Mouse (Mus musculus): ENCODE measurements at regions not wholly inside any gene's neighbourhood (a gene's known extent, or its start where the extent isn't known, plus 50 kb on each side); places are given as distances from the start of the nearest gene placed in this dataset.

- TF ChIP-seq POLR2A (IDR thresholded peaks at IDR 0.05; ENCODE audit: low read depth, low read length) (no peak), CTCF (IDR thresholded peaks at IDR 0.05; ENCODE audit: extremely low read depth, insufficient read length, insufficient replicate concordance, low read depth, low read length) (no peak)
- Histone ChIP-seq H3K4me1 (ENCODE audit: control insufficient read depth, insufficient read depth, insufficient read length, low read length) (no peaks in the 10 kb centered on the region), H3K27me3 (ENCODE audit: control insufficient read depth, insufficient read depth, low read length) (no peaks in the 10 kb centered on the region), H3K27ac (ENCODE audit: insufficient read depth, low read depth, low read length) (no peak overlapping the region), H3K36me3 (ENCODE audit: control insufficient read depth, insufficient read depth, low read length) (no peaks in the 10 kb centered on the region), H3K4me3 (ENCODE audit: low read depth, low read length) (no peak overlapping the region)
- WGBS = 43% methylated on average over 4 of the region's 4 CpGs
These were observed 522.5 kb upstream of the Sall1 start for GRCm38 (mm10) chr8:89566461-89566860.

GRCm38 (mm10) chr8:89565147-89565826, 521.3 kb upstream of the Sall1 start:
- no peaks in the 10 kb centered on the region for H3K4me1 ChIP-seq (ENCODE audit: control insufficient read depth, insufficient read depth, insufficient read length, low read length)
- H3K27ac ChIP-seq (ENCODE audit: insufficient read depth, low read depth, low read length) = no peak overlapping the region
- no peaks in the 10 kb centered on the region for H3K36me3 ChIP-seq (ENCODE audit: control insufficient read depth, insufficient read depth, low read length)
- no peaks in the 10 kb centered on the region for H3K27me3 ChIP-seq (ENCODE audit: control insufficient read depth, insufficient read depth, low read length)
- H3K4me3 ChIP-seq (ENCODE audit: low read depth, low read length) = no peak overlapping the region
- TF ChIP-seq POLR2A (IDR thresholded peaks at IDR 0.05; ENCODE audit: low read depth, low read length) (no peak), CTCF (IDR thresholded peaks at IDR 0.05; ENCODE audit: extremely low read depth, insufficient read length, insufficient replicate concordance, low read depth, low read length) (no peak)
- 79% methylated on average over 9 of the region's 9 CpGs for WGBS

DNA sequence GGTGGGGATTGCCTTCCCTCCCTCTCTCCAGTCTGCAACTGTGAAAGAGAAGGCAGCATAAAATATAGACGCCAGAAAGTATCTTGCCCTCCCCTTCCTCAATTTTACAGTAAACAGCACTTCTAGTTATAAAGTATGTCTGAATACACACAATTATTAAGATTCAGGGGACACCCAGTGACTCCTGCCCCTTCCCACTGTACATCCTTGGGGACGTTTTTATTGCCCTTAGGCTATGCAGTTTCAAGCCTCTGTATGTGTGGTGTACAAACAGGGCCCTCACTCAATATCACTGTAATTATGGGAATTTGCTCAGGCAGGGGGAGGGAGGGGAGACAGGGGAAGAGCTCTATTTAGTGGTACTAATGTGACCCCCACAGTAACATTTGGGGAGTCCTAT, 519.6 kb upstream of the Sall1 start:
- no peaks in the 10 kb centered on the region for H3K36me3 ChIP-seq (ENCODE audit: control insufficient read depth, insufficient read depth, low read length)
- H3K4me3 ChIP-seq (ENCODE audit: low read depth, low read length) = no peak overlapping the region
- no peaks in the 10 kb centered on the region for H3K27me3 ChIP-seq (ENCODE audit: control insufficient read depth, insufficient read depth, low read length)
- TF ChIP-seq CTCF (IDR thresholded peaks at IDR 0.05; ENCODE audit: extremely low read depth, insufficient read length, insufficient replicate concordance, low read depth, low read length) (no peak), POLR2A (IDR thresholded peaks at IDR 0.05; ENCODE audit: low read depth, low read length) (no peak)
- no peak overlapping the region for H3K27ac ChIP-seq (ENCODE audit: insufficient read depth, low read depth, low read length)
- WGBS = 41% methylated on average over 2 of the region's 2 CpGs
- no peaks in the 10 kb centered on the region for H3K4me1 ChIP-seq (ENCODE audit: control insufficient read depth, insufficient read depth, insufficient read length, low read length)

- WGBS = 74% methylated on average over 8 of the region's 8 CpGs
- Histone ChIP-seq H3K27ac (ENCODE audit: insufficient read depth, low read depth, low read length) (no peak overlapping the region), H3K4me1 (ENCODE audit: control insufficient read depth, insufficient read depth, insufficient read length, low read length) (no peaks in the 10 kb centered on the region), H3K36me3 (ENCODE audit: control insufficient read depth, insufficient read depth, low read length) (no peaks in the 10 kb centered on the region), H3K4me3 (ENCODE audit: low read depth, low read length) (no peak overlapping the region), H3K27me3 (ENCODE audit: control insufficient read depth, insufficient read depth, low read length) (no peaks in the 10 kb centered on the region)
- TF ChIP-seq CTCF (IDR thresholded peaks at IDR 0.05; ENCODE audit: extremely low read depth, insufficient read length, insufficient replicate concordance, low read depth, low read length) (no peak), POLR2A (IDR thresholded peaks at IDR 0.05; ENCODE audit: low read depth, low read length) (no peak)
These were observed 518.6 kb upstream of the Sall1 start for GRCm38 (mm10) chr8:89562597-89562996.

- Histone ChIP-seq H3K36me3 (ENCODE audit: control insufficient read depth, insufficient read depth, low read length) (no peaks in the 10 kb centered on the region), H3K27me3 (ENCODE audit: control insufficient read depth, insufficient read depth, low read length) (no peaks in the 10 kb centered on the region), H3K27ac (ENCODE audit: insufficient read depth, low read depth, low read length) (no peak overlapping the region), H3K4me1 (ENCODE audit: control insufficient read depth, insufficient read depth, insufficient read length, low read length) (no peaks in the 10 kb centered on the region), H3K4me3 (ENCODE audit: low read depth, low read length) (no peak overlapping the region)
- no peak for TF ChIP-seq POLR2A (IDR thresholded peaks at IDR 0.05; ENCODE audit: low read depth, low read length)
- no peak for TF ChIP-seq CTCF (IDR thresholded peaks at IDR 0.05; ENCODE audit: extremely low read depth, insufficient read length, insufficient replicate concordance, low read depth, low read length)
- 39% methylated on average over 3 of the region's 3 CpGs for WGBS
These were observed 497.3 kb upstream of the Sall1 start for GRCm38 (mm10) chr8:89541231-89541630.

DNA sequence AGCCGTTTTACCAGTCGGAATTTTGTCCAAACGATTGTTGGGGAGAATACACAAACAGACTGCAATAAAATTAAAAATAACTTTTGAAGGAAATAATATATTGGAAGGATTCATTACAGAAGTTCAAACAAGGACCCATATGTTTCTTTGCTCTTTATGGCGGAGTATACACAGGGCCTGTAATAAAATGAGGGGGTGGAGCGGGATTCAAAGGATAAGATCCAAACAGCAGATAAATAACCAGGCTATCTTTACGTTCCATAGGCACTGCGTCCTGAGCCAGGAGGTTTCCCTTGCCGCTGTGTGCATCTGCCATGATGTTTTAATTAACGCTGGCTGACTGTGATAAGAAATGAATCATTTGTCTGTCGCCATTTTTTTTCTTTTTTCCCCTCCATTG, 490.6 kb upstream of the Sall1 start:
- Histone ChIP-seq H3K36me3 (ENCODE audit: control insufficient read depth, insufficient read depth, low read length) (no peaks in the 10 kb centered on the region), H3K27ac (ENCODE audit: insufficient read depth, low read depth, low read length) (no peak overlapping the region), H3K4me1 (ENCODE audit: control insufficient read depth, insufficient read depth, insufficient read length, low read length) (no peaks in the 10 kb centered on the region), H3K27me3 (ENCODE audit: control insufficient read depth, insufficient read depth, low read length) (no peaks in the 10 kb centered on the region), H3K4me3 (ENCODE audit: low read depth, low read length) (no peak overlapping the region)
- TF ChIP-seq CTCF (IDR thresholded peaks at IDR 0.05; ENCODE audit: extremely low read depth, insufficient read length, insufficient replicate concordance, low read depth, low read length) (no peak), POLR2A (IDR thresholded peaks at IDR 0.05; ENCODE audit: low read depth, low read length) (no peak)
- 25% methylated on average over 10 of the region's 10 CpGs for WGBS

DNA sequence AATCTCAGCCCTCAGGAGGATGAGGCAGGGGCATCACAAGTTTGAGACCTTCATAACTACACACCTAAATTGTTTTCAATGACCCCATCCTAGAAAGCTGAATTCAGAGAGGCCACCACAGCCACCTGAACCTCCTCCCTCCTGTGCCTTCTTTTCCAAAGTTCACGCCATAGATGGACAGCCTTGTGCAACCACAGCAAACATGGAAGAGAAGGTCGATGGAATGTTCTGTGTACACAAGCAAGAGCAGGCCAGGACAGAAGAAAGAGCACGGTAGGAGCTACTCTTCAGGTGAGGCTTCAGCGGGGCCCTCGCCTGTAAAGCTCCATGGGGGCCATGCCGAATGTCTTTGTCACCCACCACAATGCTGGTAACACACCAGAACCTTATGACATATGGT, 481.1 kb upstream of the Sall1 start:
- 66% methylated on average over 6 of the region's 6 CpGs for WGBS
- no peak overlapping the region for H3K4me3 ChIP-seq (ENCODE audit: low read depth, low read length)
- no peaks in the 10 kb centered on the region for H3K36me3 ChIP-seq (ENCODE audit: control insufficient read depth, insufficient read depth, low read length)

More for the DNA sequence above, 481.1 kb upstream of the Sall1 start:
- Histone ChIP-seq H3K27ac (ENCODE audit: insufficient read depth, low read depth, low read length) (no peak overlapping the region), H3K27me3 (ENCODE audit: control insufficient read depth, insufficient read depth, low read length) (no peaks in the 10 kb centered on the region), H3K4me1 (ENCODE audit: control insufficient read depth, insufficient read depth, insufficient read length, low read length) (no peaks in the 10 kb centered on the region)
- TF ChIP-seq CTCF (IDR thresholded peaks at IDR 0.05; ENCODE audit: extremely low read depth, insufficient read length, insufficient replicate concordance, low read depth, low read length) (no peak), POLR2A (IDR thresholded peaks at IDR 0.05; ENCODE audit: low read depth, low read length) (no peak)

Measured in small intestine, adult 2 months (tissue).